ENCODE assay signal across 8 mouse cellular contexts in the genomic region with DNA sequence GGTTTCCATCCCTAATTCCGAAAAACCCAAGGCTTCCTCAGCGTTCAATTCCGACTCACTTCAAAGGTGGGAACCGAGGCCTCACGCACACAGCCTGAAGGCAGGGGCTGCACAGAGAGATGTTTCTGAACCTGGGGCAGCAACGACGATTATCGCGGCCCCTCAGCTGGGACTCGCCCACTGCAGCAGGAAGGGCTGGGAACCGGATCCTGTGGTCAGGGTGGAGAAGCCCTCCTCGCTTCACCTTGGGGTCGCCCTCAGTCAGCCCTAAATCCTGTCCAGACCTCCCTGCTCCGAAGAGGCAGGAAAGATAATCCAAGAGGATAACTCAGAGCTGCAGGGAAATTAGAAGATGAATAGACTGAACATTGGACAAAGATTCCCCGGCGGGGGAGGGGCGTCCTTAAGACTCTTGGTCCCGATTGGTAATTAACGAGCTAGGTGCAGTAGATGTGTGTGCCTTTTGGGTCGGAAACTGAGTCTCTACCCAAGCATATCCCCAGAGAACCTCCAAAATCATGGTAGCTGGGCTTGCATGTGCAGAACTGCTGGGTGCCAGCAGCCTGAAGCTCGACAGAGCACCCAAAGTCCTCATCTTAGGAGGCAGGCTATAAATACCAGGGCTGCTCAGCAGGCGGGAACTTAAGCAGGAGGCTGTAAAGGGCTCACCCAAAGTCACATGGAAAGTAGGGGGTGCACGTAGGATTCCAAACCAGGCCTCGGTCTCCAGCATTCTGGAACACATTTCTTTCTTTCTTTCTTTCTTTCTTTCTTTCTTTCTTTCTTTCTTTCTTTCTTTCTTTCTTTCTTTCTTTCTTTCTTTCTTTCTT. TPM values are rescaled to one million over a fixed set of nuclear protein-coding genes. Genes with fewer than 3 reads are reported as not detected.
DNase-seq lines count a peak whose midpoint lies in the region; ATAC-seq and TF ChIP-seq lines count a peak whose summit lies in the region.

No protein-coding gene starts in this region.

- 5% methylated on average over 24 of the region's 24 CpGs for WGBS in heart, embryonic 15.5 days
- WGBS in intestine, embryonic 14.5 days: 7% methylated on average over 24 of the region's 24 CpGs
- WGBS in midbrain, postnatal 0 days: 8% methylated on average over 24 of the region's 24 CpGs

- no peak for ATAC-seq in heart, embryonic 15.5 days (replicated peaks; ENCODE audit: insufficient number of reproducible peaks, insufficient read depth, low FRiP score, low read depth)
- ATAC-seq in intestine, embryonic 14.5 days (replicated peaks; ENCODE audit: low FRiP score, low TSS enrichment, low read depth): 0 out of 2 replicates have a peak, but pooled peaks have one; percentile 36
- ATAC-seq in midbrain, postnatal 0 days (ENCODE audit: low FRiP score): no peak

- intact Hi-C loops in heart, postnatal 14 days (cut with DNase I): no loop called here
- intact Hi-C loops in gastrocnemius, postnatal 36 days (cut with DNase I): no loop called here

- no peak for DNase-seq in heart, postnatal 14 days
- DNase-seq in embryo, embryonic 11 days: peak; percentile 40
- peak; percentile 69 for DNase-seq in intestine, embryonic 14.5 days (ENCODE audit: low spot score)
- no peak for DNase-seq in midbrain, postnatal 0 days (ENCODE audit: low spot score)
- DNase-seq in right cerebral cortex, adult 18-20 months: no peak
- DNase-seq in gastrocnemius, postnatal 36 days: no peak
- DNase-seq in kidney, postnatal 14 days: no peak

- peaks cover 7% of the 10 kb centered on the region for H3K4me1 ChIP-seq in heart, embryonic 15.5 days (replicated peaks)
- H3K4me1 ChIP-seq in intestine, embryonic 14.5 days (replicated peaks; ENCODE audit: control insufficient read depth, insufficient read depth, low read length): peaks cover 8% of the 10 kb centered on the region
- no peaks in the 10 kb centered on the region for H3K4me1 ChIP-seq in midbrain, postnatal 0 days (ENCODE audit: insufficient read depth, low read length)

- H3K27ac ChIP-seq in heart, embryonic 15.5 days: no peak overlapping the region
- no peak overlapping the region for H3K27ac ChIP-seq in intestine, embryonic 14.5 days (ENCODE audit: low read depth)
- H3K27ac ChIP-seq in midbrain, postnatal 0 days (ENCODE audit: low read depth, low read length): no peak overlapping the region

- H3K4me2 ChIP-seq in heart, embryonic 15.5 days: peak overlapping the region; percentile 68
- H3K4me2 ChIP-seq in intestine, embryonic 14.5 days (ENCODE audit: low read length): peak overlapping the region; percentile 55
- H3K4me2 ChIP-seq in midbrain, postnatal 0 days (ENCODE audit: low read depth, low read length, poor library complexity, severe bottlenecking): peak overlapping the region; percentile 26

- H3K9me3 ChIP-seq in heart, embryonic 15.5 days (replicated peaks): no peaks in the 10 kb centered on the region
- no peaks in the 10 kb centered on the region for H3K9me3 ChIP-seq in intestine, embryonic 14.5 days (ENCODE audit: control insufficient read depth, low read length)
- H3K9me3 ChIP-seq in midbrain, postnatal 0 days (ENCODE audit: low read length): no peaks in the 10 kb centered on the region

- no peak for TF ChIP-seq CTCF in midbrain, postnatal 0 days (IDR thresholded peaks at IDR 0.05)

- peak overlapping the region; percentile 8; the same call in 1 of the 2 replicates for H3K9ac ChIP-seq in heart, embryonic 15.5 days
- peak overlapping the region; percentile 25; the same call in 1 of the 2 replicates for H3K9ac ChIP-seq in intestine, embryonic 14.5 days (ENCODE audit: low read length)
- no peak overlapping the region for H3K9ac ChIP-seq in midbrain, postnatal 0 days (replicated peaks; ENCODE audit: low read length, poor library complexity, severe bottlenecking)

- no peaks in the 10 kb centered on the region for H3K36me3 ChIP-seq in heart, embryonic 15.5 days
- H3K36me3 ChIP-seq in intestine, embryonic 14.5 days (ENCODE audit: control insufficient read depth, insufficient read depth, low read length): no peaks in the 10 kb centered on the region
- no peaks in the 10 kb centered on the region for H3K36me3 ChIP-seq in midbrain, postnatal 0 days (ENCODE audit: insufficient read depth, low read length)

- H3K4me3 ChIP-seq in heart, embryonic 15.5 days: peak overlapping the region; percentile 28
- H3K4me3 ChIP-seq in intestine, embryonic 14.5 days (ENCODE audit: low read depth, low read length): peak overlapping the region; percentile 20; the same call in 1 of the 2 replicates
- peak overlapping the region; percentile 3; the same call in 1 of the 2 replicates for H3K4me3 ChIP-seq in midbrain, postnatal 0 days (ENCODE audit: low read depth, low read length)

- 0 out of 2 replicates have a peak, but pooled peaks cover 2% of the 10 kb centered on the region for H3K27me3 ChIP-seq in heart, embryonic 15.5 days
- H3K27me3 ChIP-seq in intestine, embryonic 14.5 days (replicated peaks; ENCODE audit: control insufficient read depth, insufficient read depth, low read length): no peaks in the 10 kb centered on the region
- no peaks in the 10 kb centered on the region for H3K27me3 ChIP-seq in midbrain, postnatal 0 days (ENCODE audit: insufficient read depth, low read length)

RNA-seq across cellular contexts. Expression of a gene that starts 37.3 kb away (rescaled TPM):
- polyA plus RNA-seq in heart, embryonic 15.5 days (2015; fragmentation: Nextera tagmentation; extraction: Ambion mirVana): 7.1 and 10.7 TPM in 2 replicates
- 10 to 100 TPM; 21.1 to 21.6 TPM for total RNA-seq in heart, postnatal 14 days (2021)
- polyA plus RNA-seq in intestine, embryonic 14.5 days (2014; fragmentation: Nextera tagmentation; extraction: Ambion mirVana): 21.8 and 24.9 TPM in 2 replicates
- total RNA-seq in midbrain, postnatal 0 days (2014; rRNA removed): 394 and 593 TPM in 2 replicates
- 55.5 and 55.9 TPM in 2 replicates for polyA plus RNA-seq in midbrain, postnatal 0 days (2015; fragmentation: Nextera tagmentation; extraction: Ambion mirVana)
- 10 to 100 TPM; 20.8 to 26.0 TPM for total RNA-seq in gastrocnemius, postnatal 36 days (2021)

Comparison
In these comparisons a context has a peak if more than half of its experiments do, and no peak if none do; other contexts are left out.
1. DNase-seq: peak in embryo, embryonic 11 days (single experiment) and intestine, embryonic 14.5 days (single experiment); none in heart, postnatal 14 days (0 of 2), midbrain, postnatal 0 days (single experiment), right cerebral cortex, adult 18-20 months (single experiment), gastrocnemius, postnatal 36 days (0 of 2) and kidney, postnatal 14 days (single experiment).
2. RNA of a gene that starts 37.3 kb away (total RNA-seq): 394 to 593 TPM in midbrain, postnatal 0 days; 20.8 to 26.0 TPM in gastrocnemius, postnatal 36 days and 21.1 to 21.6 TPM in heart, postnatal 14 days; every median in the first group is over 10 times any median in the second.
3. Peak in every context shown above with its lines, with median percentiles within 50 percentile points of each other: H3K4me2 ChIP-seq and H3K4me3 ChIP-seq.